Mouse (Mus musculus): ENCODE measurements around the gene Alk. TPM values are rescaled to one million over a fixed set of nuclear protein-coding genes. Genes with fewer than 3 reads are reported as not detected.
A peak's percentile ranks its signal among the peaks of the same experiment; 100 is the strongest.

The Alk gene
- total RNA-seq (2021): under 1 TPM in 1 of 2 experiments, not detected in 1; 0.05 TPM
- long read RNA-seq, experiment 1: 0 reads
- long read RNA-seq, experiment 2: 0 reads

DNA sequence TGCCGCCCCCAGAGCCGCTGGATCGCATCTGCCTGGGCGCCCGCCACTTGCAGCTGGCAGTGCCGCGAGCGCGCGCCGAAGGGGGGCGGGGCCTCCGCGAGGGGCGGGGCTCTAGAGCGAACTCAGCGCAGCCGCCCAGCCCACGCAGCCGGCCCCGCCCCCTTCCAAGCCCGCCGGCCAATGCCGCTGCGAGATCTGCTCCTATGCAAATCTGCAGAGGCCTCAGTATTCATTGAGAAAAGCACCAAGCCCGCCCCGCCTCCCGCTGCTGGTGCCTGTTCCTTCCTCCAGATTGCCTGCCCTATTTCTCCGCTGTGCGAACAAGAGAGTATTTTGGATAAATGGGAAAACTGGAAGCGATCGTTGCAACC lies at the start of gene Alk:
Gene Alk, minus strand, starts transcription at position 18 of the 371 bp plus-strand sequence.
- DNase-seq: peak; percentile 60

GRCm38 (mm10) chr17:72652801-72653200 lies 48.4 kb upstream of the Alk start:
- DNase-seq: no peak

- no peak for DNase-seq
These were observed 44.3 kb upstream of the Alk start for GRCm38 (mm10) chr17:72648607-72649217.

DNA sequence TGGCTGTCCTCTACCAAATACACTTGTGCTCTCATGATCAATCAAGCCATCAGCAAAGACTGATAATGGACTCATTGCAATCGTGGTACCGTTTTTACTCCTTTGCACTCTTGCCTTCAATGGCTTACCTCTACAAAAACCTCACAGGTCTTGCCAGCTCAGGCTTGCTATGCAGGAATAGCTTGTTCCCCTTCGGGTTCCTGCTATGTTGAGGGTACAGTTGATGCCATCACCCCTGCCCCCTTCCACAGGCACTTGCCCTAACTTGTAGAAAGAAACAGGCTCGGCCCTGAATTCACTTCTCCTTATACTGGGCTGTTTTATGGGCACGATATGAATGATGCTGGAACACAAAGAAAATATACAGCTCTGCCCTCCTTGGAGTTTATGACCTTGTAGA lies 41.7 kb upstream of the Alk start:
- DNase-seq: no peak

DNA sequence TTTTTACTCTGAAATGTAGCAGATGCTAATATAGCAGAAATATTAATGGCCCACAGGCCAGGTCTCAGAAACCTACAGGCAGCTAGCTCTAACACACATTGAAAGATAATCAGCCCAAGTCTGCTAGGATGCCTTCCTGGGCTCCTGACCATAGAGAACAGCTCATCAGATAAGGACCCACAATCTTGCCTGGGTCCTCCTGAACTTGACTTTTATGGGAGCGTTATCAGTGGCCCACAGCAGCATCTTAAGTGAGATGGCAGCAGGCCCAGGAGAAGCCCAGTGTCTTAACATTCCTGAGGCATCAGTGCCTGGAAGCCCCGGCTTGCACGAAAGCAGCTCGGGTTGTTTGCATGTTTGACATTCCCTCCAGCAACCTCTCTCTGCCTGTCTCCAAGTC lies 35.7 kb upstream of the Alk start:
- DNase-seq: no peak

GRCm38 (mm10) chr17:72639400-72639799 lies 35.0 kb upstream of the Alk start:
- DNase-seq: no peak

- DNase-seq: no peak
These were observed 1.8 kb upstream of the Alk start for GRCm38 (mm10) chr17:72606251-72606650.

DNA sequence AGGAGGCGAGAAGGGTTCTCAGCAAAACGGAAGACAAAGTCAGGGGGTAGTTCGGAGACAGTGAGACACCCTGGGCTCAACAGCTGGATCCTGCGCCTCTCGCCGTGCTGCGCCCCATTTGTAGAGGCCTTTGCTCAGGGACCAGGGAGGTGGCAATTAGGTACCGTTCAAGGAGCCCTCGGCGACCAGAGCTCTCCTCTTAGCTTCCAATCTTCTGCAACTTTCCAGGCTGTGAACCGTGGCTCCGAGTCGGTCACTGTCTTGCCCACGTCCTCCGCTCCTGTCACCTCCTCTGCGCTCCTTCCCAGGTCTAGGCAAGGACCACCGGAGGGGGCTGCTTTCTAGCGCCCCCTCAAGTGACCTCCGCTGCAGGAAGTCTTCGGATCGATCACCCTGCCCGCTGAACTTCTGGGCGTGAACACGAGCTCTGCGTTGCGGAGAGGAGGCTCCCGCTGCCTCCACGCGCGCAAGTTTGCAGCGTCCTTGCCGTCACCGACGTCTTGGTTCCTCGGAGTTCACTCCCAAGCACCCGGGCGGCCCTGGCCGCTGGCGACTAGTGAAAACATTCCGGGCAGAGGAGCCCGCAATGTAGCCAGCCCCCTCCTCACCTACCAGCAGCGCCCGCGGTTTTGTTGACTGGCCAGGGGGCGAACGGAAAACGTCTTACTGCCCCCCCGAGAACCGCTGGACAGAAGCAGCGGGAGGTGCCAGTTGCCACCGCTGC lies 379 bp downstream of the Alk start:
- DNase-seq: no peak

DNA sequence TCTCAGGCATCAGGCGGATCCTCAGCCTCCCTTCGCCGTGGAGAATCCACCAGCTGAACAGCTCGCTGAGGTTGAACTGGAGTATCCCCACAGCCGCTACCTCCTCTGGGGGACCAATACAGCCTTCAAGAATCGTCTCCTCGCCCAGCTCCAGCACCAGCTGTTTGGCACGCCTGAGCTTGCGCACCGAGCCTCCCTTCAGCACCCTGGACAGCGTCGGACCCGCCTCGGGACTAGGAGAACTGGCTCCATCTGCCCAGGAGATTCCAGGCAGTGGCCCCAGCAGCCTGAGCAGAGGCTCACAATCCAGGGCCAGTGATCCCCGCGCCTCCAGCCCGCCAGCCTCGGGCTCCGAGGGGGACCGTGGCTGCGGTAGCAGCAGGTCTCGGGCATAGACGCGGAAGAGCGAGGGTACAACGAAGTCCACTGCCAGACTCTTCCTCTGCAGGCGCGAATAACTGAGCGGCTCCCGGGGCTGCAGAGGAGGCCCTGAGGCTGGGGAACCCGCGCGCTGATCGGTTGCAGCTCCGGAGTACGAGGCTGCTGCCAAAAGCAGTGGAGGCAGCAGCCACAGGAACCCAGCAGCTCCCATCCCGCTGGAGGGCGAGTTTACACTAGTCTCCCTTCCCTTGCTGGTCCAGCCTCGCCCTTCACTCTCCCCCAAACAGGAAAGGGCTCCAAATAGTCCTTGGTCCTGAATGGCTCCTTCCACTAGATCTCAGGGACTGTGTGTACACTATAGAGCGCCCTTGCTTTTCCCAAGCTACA lies 1.1 kb downstream of the Alk start:
- DNase-seq: peak; percentile 25

DNA sequence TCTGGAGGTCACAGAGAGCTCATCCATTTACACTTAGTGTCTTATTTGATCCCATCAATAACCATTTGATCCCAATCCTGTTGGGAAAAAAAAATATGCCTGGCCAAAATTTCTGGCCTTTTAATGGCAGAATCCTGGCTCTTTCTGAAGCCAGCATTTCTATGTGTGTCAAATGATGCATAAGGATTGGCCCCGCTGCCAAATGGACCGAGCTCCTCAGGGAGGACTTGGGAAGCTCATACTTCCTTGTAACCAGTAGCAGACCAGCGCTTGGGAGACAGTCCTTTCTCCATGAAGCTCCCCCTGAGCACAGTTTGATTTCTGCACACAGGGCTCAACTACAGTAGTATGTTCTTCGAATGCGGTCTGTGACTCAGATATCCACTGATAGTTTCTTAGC lies 3.6 kb downstream of the Alk start:
- no peak for DNase-seq

GRCm38 (mm10) chr17:72587671-72588070 lies 16.8 kb downstream of the Alk start:
- no peak for DNase-seq

GRCm38 (mm10) chr17:72580142-72580541 lies 24.3 kb downstream of the Alk start:
- DNase-seq: no peak

GRCm38 (mm10) chr17:72579321-72579720 lies 25.1 kb downstream of the Alk start:
- DNase-seq: no peak

DNA sequence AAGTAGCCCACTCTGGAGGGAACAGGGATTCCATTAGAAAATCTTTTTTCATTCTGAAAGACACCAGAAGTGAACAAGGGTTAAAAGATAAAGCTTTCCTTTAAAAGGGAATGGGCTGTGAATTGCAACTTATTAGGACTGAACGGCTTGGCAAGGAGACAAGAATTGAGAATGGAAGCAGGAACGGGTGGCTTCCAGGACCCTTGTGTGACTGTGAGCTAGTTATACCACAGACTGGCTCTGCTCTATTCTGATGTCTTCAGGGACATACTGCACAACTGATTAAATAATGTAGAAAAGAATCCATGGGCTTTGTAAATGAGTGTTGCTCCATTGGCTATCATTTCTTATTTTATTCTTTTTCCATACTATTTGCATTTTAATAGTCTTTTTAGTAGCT lies 33.0 kb downstream of the Alk start:
- no peak for DNase-seq

DNA sequence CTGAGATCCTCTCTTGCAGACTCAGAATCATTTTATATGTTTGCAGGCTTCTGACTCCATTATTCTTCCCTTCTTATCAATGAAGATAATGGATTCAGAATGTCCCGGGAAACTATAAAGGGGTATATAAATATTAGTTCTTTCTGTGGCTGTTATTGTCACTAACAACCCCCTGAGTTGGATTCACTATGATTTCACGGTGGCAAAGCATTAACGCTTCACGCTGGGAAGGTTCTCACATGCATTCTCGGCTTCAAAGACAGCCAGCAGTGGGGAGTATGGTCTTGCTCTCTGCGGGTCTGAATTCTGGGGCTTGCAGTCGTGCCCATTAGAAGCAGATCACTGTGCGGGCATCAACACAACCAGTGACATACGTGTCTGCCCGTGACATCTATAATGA lies 34.9 kb downstream of the Alk start:
- no peak for DNase-seq

DNA sequence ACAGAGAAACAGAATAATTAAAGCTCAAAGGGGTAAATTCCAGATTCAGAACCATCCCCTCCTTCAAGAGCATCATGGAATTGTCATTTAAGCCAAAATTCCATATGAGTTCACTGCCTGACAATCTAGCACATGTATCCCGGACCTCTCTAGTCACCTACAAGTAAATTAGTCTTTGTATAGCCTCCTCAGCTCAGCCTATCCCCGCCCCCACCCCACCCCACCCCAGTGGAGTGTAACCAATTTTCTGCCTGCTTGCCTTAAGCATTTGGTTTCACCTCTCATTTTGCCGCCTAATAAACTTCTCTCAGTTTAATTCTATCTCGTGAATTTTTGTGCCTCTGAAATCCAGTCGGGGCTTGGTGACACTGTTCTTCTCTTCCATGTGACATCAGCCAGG lies 41.0 kb downstream of the Alk start:
- no peak for DNase-seq

DNA sequence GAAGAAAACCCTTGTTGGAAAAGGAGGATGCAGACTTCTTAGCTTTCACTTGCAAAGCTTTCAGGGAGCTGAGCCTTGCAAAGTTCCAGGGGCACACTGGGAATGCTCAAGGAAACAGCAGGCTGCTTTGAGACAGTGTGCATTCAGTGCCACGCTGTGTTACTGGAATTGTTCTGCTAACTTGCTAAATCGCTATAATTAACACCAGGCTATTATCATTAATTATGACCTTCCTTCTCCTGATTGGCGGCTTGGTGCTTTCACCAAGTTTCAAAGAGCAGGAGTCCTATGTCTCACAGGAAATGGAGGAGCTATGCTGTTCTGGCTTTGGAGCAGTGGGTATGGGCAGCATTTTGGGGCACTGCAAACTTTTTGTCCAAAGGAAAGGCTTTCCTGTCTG lies 43.0 kb downstream of the Alk start:
- DNase-seq: no peak

GRCm38 (mm10) chr17:72560771-72561170 lies 43.7 kb downstream of the Alk start:
- no peak for DNase-seq

DNA sequence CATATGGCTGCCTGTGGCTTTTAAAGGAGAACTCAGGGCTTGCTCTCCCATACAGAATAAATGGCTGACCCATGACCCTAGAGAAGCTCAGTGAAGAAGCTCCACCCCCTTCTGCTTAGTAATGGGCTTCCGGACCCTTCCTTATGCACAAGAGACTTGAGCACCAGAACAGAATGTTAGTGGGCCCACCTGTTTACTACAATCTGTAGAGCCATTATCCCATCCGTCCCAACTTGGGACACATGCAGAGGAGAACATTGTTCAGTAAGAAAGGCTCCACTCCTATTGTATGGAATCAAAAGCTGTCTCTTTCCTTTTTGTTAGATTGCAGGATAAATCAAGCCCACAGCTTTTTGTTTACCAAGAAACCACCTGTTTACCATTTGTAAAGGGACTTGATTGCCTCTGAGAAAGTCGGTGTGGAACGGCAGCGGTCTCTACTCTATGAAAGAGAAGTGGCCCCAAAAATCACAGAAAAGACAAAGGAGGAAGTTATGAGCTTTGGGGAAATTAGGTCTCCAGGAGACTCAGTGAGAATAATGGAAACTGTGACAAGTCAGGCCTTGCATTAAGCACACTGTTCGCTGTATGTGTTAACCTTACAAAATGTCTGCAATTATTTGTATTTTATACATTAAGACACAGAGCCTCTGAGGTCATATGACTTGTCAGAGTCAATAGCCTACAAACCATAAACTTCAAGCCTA lies 47.2 kb downstream of the Alk start:
- DNase-seq: no peak

DNA sequence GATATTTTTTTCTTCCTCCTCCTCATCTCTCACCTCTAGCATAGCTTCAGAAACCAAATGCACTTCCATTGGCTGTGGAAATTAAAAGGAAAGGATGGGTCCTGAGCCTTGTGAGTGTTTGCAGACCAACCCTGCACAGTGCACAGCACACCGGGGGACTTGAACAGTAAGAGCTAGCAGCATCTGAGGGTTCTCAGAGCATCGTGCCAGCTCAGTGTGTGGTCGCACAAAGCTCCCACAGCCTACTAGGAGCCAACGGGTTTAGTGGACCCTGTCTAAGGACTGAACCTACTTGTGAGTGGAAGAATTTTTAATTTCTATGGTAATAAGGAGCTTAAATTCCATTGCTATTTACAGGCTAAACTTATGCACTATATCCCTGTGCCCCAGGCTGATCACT lies 58.2 kb downstream of the Alk start:
- no peak for DNase-seq

DNA sequence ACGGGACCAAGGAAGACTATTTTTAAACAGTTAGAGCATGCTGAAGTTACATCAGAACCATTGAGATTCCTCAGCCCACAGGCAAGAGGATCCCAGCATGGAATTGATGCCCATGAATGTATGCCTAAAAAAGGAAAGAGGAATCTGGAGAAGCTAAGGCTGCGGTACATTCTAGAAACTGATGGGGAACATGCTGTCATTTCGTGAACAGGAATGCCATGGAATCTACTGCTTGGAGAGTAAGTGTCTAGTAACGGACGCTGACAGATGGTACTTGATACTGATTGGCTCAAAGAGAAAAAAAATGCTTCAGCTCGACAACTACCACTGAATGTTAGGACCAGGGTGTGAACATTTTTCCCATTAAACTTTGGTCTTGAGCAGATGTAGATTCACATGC lies 69.1 kb downstream of the Alk start:
- DNase-seq: no peak

GRCm38 (mm10) chr17:72532266-72532665 lies 72.2 kb downstream of the Alk start:
- DNase-seq: no peak

DNA sequence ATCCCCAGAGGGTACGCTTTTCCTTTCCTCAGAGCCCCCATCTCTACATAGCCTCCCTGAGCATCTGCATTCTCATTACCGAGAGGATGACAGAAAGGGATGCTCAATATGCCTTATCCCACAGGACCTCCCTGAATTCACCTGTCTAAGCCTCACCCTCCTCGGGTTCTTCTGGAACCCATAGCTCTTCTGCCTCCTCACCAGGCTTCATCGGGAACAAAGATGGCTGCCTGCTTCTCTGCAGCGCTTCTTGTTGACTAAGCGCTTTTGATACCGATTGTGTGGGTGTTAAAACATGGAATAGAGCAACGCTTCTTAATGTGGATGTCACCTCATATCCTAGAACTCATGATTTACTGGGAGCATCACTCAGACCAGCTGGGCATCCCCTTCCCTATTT lies 75.9 kb downstream of the Alk start:
- no peak for DNase-seq
